Mouse (Mus musculus): ENCODE measurements at regions not wholly inside any gene's neighbourhood (a gene's known extent, or its start where the extent isn't known, plus 50 kb on each side); places are given as distances from the start of the nearest gene placed in this dataset.
A peak's percentile ranks its signal among the peaks of the same experiment; 100 is the strongest.

- no peaks in the 10 kb centered on the region for H3K27me3 ChIP-seq (ENCODE audit: control insufficient read depth, insufficient read depth, low read length)
- H3K4me3 ChIP-seq (ENCODE audit: control insufficient read depth, insufficient read depth, low read length), result no peak overlapping the region
- H3K4me1 ChIP-seq (replicated peaks; ENCODE audit: control insufficient read depth, insufficient read depth, low read length), result peaks cover 53% of the 10 kb centered on the region
- 32% methylated on average over 11 of the region's 11 CpGs for WGBS
- TF ChIP-seq POLR2A (IDR thresholded peaks at IDR 0.05; ENCODE audit: control insufficient read depth, extremely low read depth, insufficient read depth, low read length, poor library complexity) (no peak), CTCF (IDR thresholded peaks at IDR 0.05; ENCODE audit: borderline replicate concordance, control insufficient read depth, extremely low read depth, insufficient read depth, low read length, poor library complexity) (no peak)
- H3K27ac ChIP-seq (ENCODE audit: control insufficient read depth, insufficient read depth, low read length), result 0 out of 2 replicates have a peak overlapping the region, but pooled peaks have one; percentile 29
- H3K36me3 ChIP-seq (ENCODE audit: control insufficient read depth, insufficient read depth, low read length), result no peaks in the 10 kb centered on the region
- no peak for DNase-seq
Measured at GRCm38 (mm10) chr3:101711594-101712171, 107.2 kb upstream of the Atp1a1 start.

GRCm38 (mm10) chr3:101709379-101709970, 105.0 kb upstream of the Atp1a1 start:
- no peak for DNase-seq
- WGBS, result 94% methylated on average over 12 of the region's 12 CpGs
- no peaks in the 10 kb centered on the region for H3K27me3 ChIP-seq (ENCODE audit: control insufficient read depth, insufficient read depth, low read length)
- no peak for TF ChIP-seq CTCF (IDR thresholded peaks at IDR 0.05; ENCODE audit: borderline replicate concordance, control insufficient read depth, extremely low read depth, insufficient read depth, low read length, poor library complexity)
- no peak for TF ChIP-seq POLR2A (IDR thresholded peaks at IDR 0.05; ENCODE audit: control insufficient read depth, extremely low read depth, insufficient read depth, low read length, poor library complexity)
- H3K27ac ChIP-seq (ENCODE audit: control insufficient read depth, insufficient read depth, low read length), result no peak overlapping the region
- H3K4me1 ChIP-seq (replicated peaks; ENCODE audit: control insufficient read depth, insufficient read depth, low read length), result peaks cover 31% of the 10 kb centered on the region
- H3K4me3 ChIP-seq (ENCODE audit: control insufficient read depth, insufficient read depth, low read length), result no peak overlapping the region
- no peaks in the 10 kb centered on the region for H3K36me3 ChIP-seq (ENCODE audit: control insufficient read depth, insufficient read depth, low read length)

GRCm38 (mm10) chr3:101708821-101709220, 104.3 kb upstream of the Atp1a1 start:
- 97% methylated on average over 8 of the region's 8 CpGs for WGBS
- peaks cover 26% of the 10 kb centered on the region for H3K4me1 ChIP-seq (replicated peaks; ENCODE audit: control insufficient read depth, insufficient read depth, low read length)

GRCm38 (mm10) chr3:101704919-101705318, 100.4 kb upstream of the Atp1a1 start:
- Histone ChIP-seq H3K27ac (ENCODE audit: control insufficient read depth, insufficient read depth, low read length) (no peak overlapping the region), H3K4me1 (replicated peaks; ENCODE audit: control insufficient read depth, insufficient read depth, low read length) (peaks cover 28% of the 10 kb centered on the region), H3K36me3 (ENCODE audit: control insufficient read depth, insufficient read depth, low read length) (no peaks in the 10 kb centered on the region), H3K27me3 (ENCODE audit: control insufficient read depth, insufficient read depth, low read length) (no peaks in the 10 kb centered on the region), H3K4me3 (ENCODE audit: control insufficient read depth, insufficient read depth, low read length) (no peak overlapping the region)
- WGBS, result 93% methylated on average over 9 of the region's 9 CpGs
- DNase-seq, result no peak
- no peak for TF ChIP-seq POLR2A (IDR thresholded peaks at IDR 0.05; ENCODE audit: control insufficient read depth, extremely low read depth, insufficient read depth, low read length, poor library complexity)
- TF ChIP-seq CTCF (IDR thresholded peaks at IDR 0.05; ENCODE audit: borderline replicate concordance, control insufficient read depth, extremely low read depth, insufficient read depth, low read length, poor library complexity), result no peak

More at GRCm38 (mm10) chr3:101708821-101709220, 104.3 kb upstream of the Atp1a1 start:
- no peaks in the 10 kb centered on the region for H3K36me3 ChIP-seq (ENCODE audit: control insufficient read depth, insufficient read depth, low read length)
- no peak for DNase-seq
- H3K4me3 ChIP-seq (ENCODE audit: control insufficient read depth, insufficient read depth, low read length), result no peak overlapping the region
- no peak for TF ChIP-seq POLR2A (IDR thresholded peaks at IDR 0.05; ENCODE audit: control insufficient read depth, extremely low read depth, insufficient read depth, low read length, poor library complexity)
- no peak for TF ChIP-seq CTCF (IDR thresholded peaks at IDR 0.05; ENCODE audit: borderline replicate concordance, control insufficient read depth, extremely low read depth, insufficient read depth, low read length, poor library complexity)
- no peaks in the 10 kb centered on the region for H3K27me3 ChIP-seq (ENCODE audit: control insufficient read depth, insufficient read depth, low read length)
- H3K27ac ChIP-seq (ENCODE audit: control insufficient read depth, insufficient read depth, low read length), result no peak overlapping the region

- Histone ChIP-seq H3K4me3 (ENCODE audit: control insufficient read depth, insufficient read depth, low read length) (no peak overlapping the region), H3K36me3 (ENCODE audit: control insufficient read depth, insufficient read depth, low read length) (no peaks in the 10 kb centered on the region), H3K4me1 (replicated peaks; ENCODE audit: control insufficient read depth, insufficient read depth, low read length) (peaks cover 32% of the 10 kb centered on the region), H3K27me3 (ENCODE audit: control insufficient read depth, insufficient read depth, low read length) (no peaks in the 10 kb centered on the region), H3K27ac (ENCODE audit: control insufficient read depth, insufficient read depth, low read length) (no peak overlapping the region)
- WGBS, result 97% methylated on average over 5 of the region's 5 CpGs
- TF ChIP-seq CTCF (IDR thresholded peaks at IDR 0.05; ENCODE audit: borderline replicate concordance, control insufficient read depth, extremely low read depth, insufficient read depth, low read length, poor library complexity) (no peak), POLR2A (IDR thresholded peaks at IDR 0.05; ENCODE audit: control insufficient read depth, extremely low read depth, insufficient read depth, low read length, poor library complexity) (no peak)
- DNase-seq, result no peak
Measured at GRCm38 (mm10) chr3:101704326-101704725, 99.8 kb upstream of the Atp1a1 start.

- H3K36me3 ChIP-seq (ENCODE audit: control insufficient read depth, insufficient read depth, low read length), result no peaks in the 10 kb centered on the region
- no peaks in the 10 kb centered on the region for H3K27me3 ChIP-seq (ENCODE audit: control insufficient read depth, insufficient read depth, low read length)
- TF ChIP-seq CTCF (IDR thresholded peaks at IDR 0.05; ENCODE audit: borderline replicate concordance, control insufficient read depth, extremely low read depth, insufficient read depth, low read length, poor library complexity) (no peak), POLR2A (IDR thresholded peaks at IDR 0.05; ENCODE audit: control insufficient read depth, extremely low read depth, insufficient read depth, low read length, poor library complexity) (no peak)
- H3K4me3 ChIP-seq (ENCODE audit: control insufficient read depth, insufficient read depth, low read length), result no peak overlapping the region
- no peak for DNase-seq
- 73% methylated on average over 1 of the region's 1 CpGs for WGBS
- peaks cover 32% of the 10 kb centered on the region for H3K4me1 ChIP-seq (replicated peaks; ENCODE audit: control insufficient read depth, insufficient read depth, low read length)
- H3K27ac ChIP-seq (ENCODE audit: control insufficient read depth, insufficient read depth, low read length), result peak overlapping the region; percentile 89
Measured at GRCm38 (mm10) chr3:101701763-101702173, 97.3 kb upstream of the Atp1a1 start.

Measured in thymus, adult 2 months (tissue).